Mouse (Mus musculus) stomach, postnatal 0 days (tissue): Measurements from ENCODE around the gene Naa38. TPM values are rescaled to one million over a fixed set of nuclear protein-coding genes. Genes with fewer than 3 reads are reported as not detected.

Source experiments
- ATAC-seq: fragments of 200-750 bp; cut with Nextera tagmentation; 2 replicates; pipeline ENCODE4 v1.8.0; 2017; ENCODE audit not compliant: low FRiP score, low TSS enrichment
- DNase-seq: peaks from one replicate; pipeline ENCODE4 v3.0.0-alpha.2; 2016; ENCODE audit warnings: low spot score
- H3K27ac ChIP-seq: fragments of 300-500 bp; sonication (generic); replicated peaks from 2 replicates; pipeline ENCODE4 v1.5.1; 2014; ENCODE audit warnings: mild to moderate bottlenecking, control low read depth
- H3K27me3 ChIP-seq: fragments of 300-500 bp; sonication (generic); 2 replicates; pipeline ENCODE4 v1.6.1; 2014; ENCODE audit warnings: low read length; ENCODE audit not compliant: control insufficient read depth, insufficient read depth
- H3K36me3 ChIP-seq: fragments of 300-500 bp; sonication (generic); 2 replicates; pipeline ENCODE4 v1.6.1; 2014; ENCODE audit warnings: low read length, mixed read lengths; ENCODE audit not compliant: control insufficient read depth, insufficient read depth
- H3K4me1 ChIP-seq: fragments of 300-500 bp; sonication (generic); replicated peaks from 2 replicates; pipeline ENCODE4 v1.6.1; 2014; ENCODE audit warnings: antibody characterized with exemption; ENCODE audit not compliant: control insufficient read depth, insufficient read depth
- H3K4me2 ChIP-seq: fragments of 300-500 bp; sonication (generic); replicated peaks from 2 replicates; pipeline ENCODE4 v1.6.1; 2014; ENCODE audit warnings: low read depth, mild to moderate bottlenecking, control low read depth, moderate library complexity
- H3K4me3 ChIP-seq: fragments of 300-500 bp; sonication (generic); 2 replicates; pipeline ENCODE4 v1.5.1; 2014; ENCODE audit warnings: low read depth, low read length, control low read depth
- H3K9ac ChIP-seq: fragments of 300-500 bp; sonication (generic); 2 replicates; pipeline ENCODE4 v1.6.1; 2014; ENCODE audit warnings: mild to moderate bottlenecking, low read length, control low read depth, mixed read lengths
- H3K9me3 ChIP-seq: fragments of 300-500 bp; sonication (generic); 2 replicates; pipeline ENCODE4 v1.6.1; 2016; ENCODE audit warnings: low read length; ENCODE audit not compliant: control insufficient read depth
- CTCF ChIP-seq: IDR thresholded peaks from 2 replicates; pipeline ENCODE4 v1.5.1; 2016; ENCODE audit warnings: antibody characterized with exemption, low read depth, mild to moderate bottlenecking, moderate library complexity
- EP300 ChIP-seq: optimal IDR thresholded peaks from 2 replicates; pipeline ENCODE3; 2016; ENCODE audit warnings: antibody characterized with exemption
- WGBS: fragments of 180-500 bp; shearing (Covaris S2); extraction: QIAGEN DNeasy Blood & Tissue Kit; methylation state at CpG from one replicate; pipeline ENCODE4 v1.1.7; 2014; 5-methylcytosine and 5-hydroxymethylcytosine counted together
- polyA plus RNA-seq: library from polyadenylated mRNA; unstranded; fragments of >200 nt; fragmentation: Nextera tagmentation; extraction: Ambion mirVana; gene quantifications from 2 replicates; pipeline ENCODE4 v1.2.1, GENCODE M21; 2015

Naa38 gene
- polyA plus RNA-seq, 1 experiment from 2014 or later, result 170 TPM

DNA sequence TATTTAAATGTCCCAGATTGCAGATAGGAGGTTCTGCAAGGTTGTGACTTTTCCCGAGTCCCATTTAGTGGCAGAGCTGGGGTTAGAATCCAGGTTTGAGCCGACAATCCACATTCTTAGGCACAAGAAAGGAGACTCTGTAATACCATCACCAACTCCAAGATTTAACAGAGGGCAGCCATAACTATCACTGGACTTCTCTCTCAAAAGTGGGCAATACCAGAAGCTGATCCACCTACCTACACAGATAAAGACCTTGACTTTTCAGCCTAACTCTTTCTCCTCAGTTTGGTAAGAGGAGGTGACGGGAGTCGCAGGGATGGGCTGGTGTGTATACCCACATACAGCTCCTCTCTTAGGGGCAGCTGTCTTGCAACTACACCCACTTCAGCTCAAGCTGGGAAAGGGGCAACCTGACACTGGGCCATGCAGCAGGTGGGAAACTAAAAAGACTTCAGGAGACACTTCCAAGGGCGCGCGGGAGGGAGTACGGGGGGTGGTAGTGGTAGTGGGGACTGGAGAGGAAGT is 21.7 kb downstream of the Naa38 start:
- H3K4me1 ChIP-seq, result peaks cover 18% of the 10 kb centered on the region
- TF ChIP-seq CTCF (no peak), EP300 (no peak)
- ATAC-seq, result no peak
- peak overlapping the region; percentile 98 for H3K27ac ChIP-seq
- peak overlapping the region; percentile 59 for H3K4me3 ChIP-seq
- peak overlapping the region; percentile 97 for H3K4me2 ChIP-seq
- H3K36me3 ChIP-seq, result no peaks in the 10 kb centered on the region
- peak overlapping the region; percentile 43 for H3K9ac ChIP-seq
- H3K27me3 ChIP-seq, result no peaks in the 10 kb centered on the region
- 8% methylated on average over 8 of the region's 8 CpGs for WGBS
- H3K9me3 ChIP-seq, result no peaks in the 10 kb centered on the region
- no peak for DNase-seq

DNA sequence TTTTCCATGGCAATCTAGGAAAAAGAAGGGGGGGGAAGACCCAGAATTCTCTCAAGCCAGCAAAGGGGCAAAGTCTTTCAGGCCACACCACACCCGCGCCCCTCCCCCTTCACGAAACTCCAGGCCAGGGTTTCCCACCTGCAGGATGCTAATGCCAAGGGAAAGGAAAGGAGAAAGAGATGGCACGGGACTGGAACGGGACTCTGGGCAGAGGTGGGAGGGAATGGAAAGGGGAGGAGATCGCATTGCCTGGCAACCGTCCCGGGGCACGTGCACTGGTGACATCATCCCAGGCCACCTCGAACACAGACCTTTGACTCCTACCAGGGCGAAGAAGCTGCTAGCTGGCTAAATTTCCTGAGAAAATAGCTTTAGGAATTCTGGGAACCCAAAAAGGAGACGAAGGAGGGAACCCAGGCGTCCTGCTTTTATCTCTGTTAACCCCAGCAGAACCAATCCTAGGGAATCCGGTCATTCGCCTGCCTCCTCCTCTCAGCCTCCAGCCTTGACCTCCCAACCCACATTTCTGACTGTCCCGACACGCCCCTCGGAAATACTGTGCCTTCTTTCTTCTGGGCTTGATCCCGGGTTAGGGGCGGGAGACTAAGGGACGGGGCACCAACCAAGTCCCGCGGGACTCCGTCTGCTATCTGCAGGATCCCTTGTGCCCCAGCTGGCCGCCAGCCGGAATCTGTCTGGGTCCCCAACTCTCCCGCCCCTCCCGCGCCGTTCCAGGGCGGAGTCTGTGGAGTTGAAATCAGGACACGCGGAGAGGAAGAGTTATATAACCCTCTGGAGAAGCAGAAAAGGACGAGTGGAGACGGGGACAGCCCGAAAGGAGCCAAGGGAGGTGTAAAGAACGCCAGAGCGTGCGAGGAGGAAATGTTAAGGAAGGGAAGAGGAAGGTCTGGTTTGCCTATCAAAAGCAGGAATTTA is 22.4 kb downstream of the Naa38 start:
- H3K9ac ChIP-seq, result peak overlapping the region; percentile 78
- no peaks in the 10 kb centered on the region for H3K9me3 ChIP-seq
- no peaks in the 10 kb centered on the region for H3K27me3 ChIP-seq
- H3K4me2 ChIP-seq, result peak overlapping the region; percentile 97
- TF ChIP-seq EP300 (peak; percentile 71), CTCF (0 out of 2 replicates have a peak, but pooled peaks have one; percentile 13)
- DNase-seq, result peak; percentile 97
- peak overlapping the region; percentile 59 for H3K4me3 ChIP-seq
- H3K4me1 ChIP-seq, result peaks cover 13% of the 10 kb centered on the region
- under 1% methylated on average over 39 of the region's 39 CpGs for WGBS
- peak overlapping the region; percentile 98 for H3K27ac ChIP-seq
- no peaks in the 10 kb centered on the region for H3K36me3 ChIP-seq
- ATAC-seq, result peak; percentile 66

DNA sequence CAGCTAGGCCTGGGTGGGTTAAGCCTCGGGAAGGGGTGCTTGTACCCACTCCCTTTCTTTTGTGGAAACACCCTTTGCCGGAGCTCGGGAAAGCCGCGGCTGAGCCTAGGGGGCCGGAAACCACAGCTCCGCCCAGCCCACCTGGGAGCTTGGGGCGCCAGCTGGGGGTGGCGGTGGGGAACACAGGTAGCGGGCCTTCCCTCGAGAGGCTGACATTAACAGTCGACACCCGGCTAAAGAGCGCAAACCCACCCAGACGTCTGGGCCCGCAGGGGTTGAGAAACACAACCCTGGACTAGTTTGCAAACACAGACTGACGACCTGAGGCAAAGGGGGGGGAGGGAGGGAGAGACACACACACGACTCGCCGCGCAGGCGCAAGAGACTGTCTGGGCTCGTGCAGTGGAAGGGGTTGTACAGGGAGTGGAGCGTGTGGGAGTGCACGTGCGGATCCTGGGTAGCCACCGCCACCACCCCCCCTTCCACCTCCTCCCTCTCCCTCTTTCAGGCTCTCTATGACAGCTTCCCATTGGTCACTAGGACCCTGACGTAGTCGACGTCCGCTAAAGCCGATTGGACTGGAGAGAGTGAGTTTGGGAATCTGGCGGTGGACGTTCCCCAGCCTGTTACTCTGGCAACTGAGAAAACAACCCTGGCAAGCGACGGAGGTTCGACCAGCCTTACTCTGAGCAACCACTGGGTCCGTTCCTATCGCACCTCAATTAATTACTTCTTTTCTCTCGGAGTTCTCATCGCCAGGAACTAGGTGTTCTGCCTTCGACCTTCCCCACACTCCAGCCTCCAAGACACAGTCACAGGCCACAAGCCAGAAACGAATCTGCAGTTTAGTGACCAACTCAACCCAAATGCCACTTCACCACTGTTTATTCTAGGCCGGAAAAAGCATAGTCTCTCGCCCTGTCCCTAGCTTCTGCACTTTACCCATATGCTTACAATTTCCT is 23.5 kb downstream of the Naa38 start:
- peak; percentile 89 for ATAC-seq
- TF ChIP-seq EP300 (no peak), CTCF (no peak)
- WGBS, result under 1% methylated on average over 45 of the region's 45 CpGs

GRCm38 (mm10) chr11:69419443-69419812 is 24.1 kb downstream of the Naa38 start:
- Histone ChIP-seq H3K27ac (peak overlapping the region; percentile 59), H3K9me3 (no peaks in the 10 kb centered on the region), H3K36me3 (no peaks in the 10 kb centered on the region), H3K27me3 (no peaks in the 10 kb centered on the region), H3K4me1 (peaks cover 5% of the 10 kb centered on the region), H3K4me3 (peak overlapping the region; percentile 59), H3K4me2 (peak overlapping the region; percentile 97), H3K9ac (peak overlapping the region; percentile 47)
- TF ChIP-seq EP300 (no peak), CTCF (peak; percentile 77)
- ATAC-seq, result no peak
- peak; percentile 63 for DNase-seq
- 1% methylated on average over 19 of the region's 19 CpGs for WGBS

More for the DNA sequence above, 23.5 kb downstream of the Naa38 start:
- H3K27me3 ChIP-seq, result no peaks in the 10 kb centered on the region
- DNase-seq, result peak; percentile 98
- peak overlapping the region; percentile 98 for H3K27ac ChIP-seq
- peak overlapping the region; percentile 97 for H3K4me2 ChIP-seq
- no peaks in the 10 kb centered on the region for H3K9me3 ChIP-seq
- no peaks in the 10 kb centered on the region for H3K36me3 ChIP-seq
- peak overlapping the region; percentile 59 for H3K4me3 ChIP-seq
- peak overlapping the region; percentile 78 for H3K9ac ChIP-seq
- H3K4me1 ChIP-seq, result peaks cover 9% of the 10 kb centered on the region

GRCm38 (mm10) chr11:69419813-69420553 is 24.7 kb downstream of the Naa38 start:
- WGBS, result 2% methylated on average over 30 of the region's 31 CpGs
- TF ChIP-seq EP300 (no peak), CTCF (no peak)

More at GRCm38 (mm10) chr11:69419813-69420553, 24.7 kb downstream of the Naa38 start:
- H3K4me3 ChIP-seq, result peak overlapping the region; percentile 59
- ATAC-seq (no peak), DNase-seq (peak; percentile 61)
- H3K36me3 ChIP-seq, result no peaks in the 10 kb centered on the region
- H3K27ac ChIP-seq, result peak overlapping the region; percentile 59
- peak overlapping the region; percentile 97 for H3K4me2 ChIP-seq
- H3K27me3 ChIP-seq, result no peaks in the 10 kb centered on the region
- peak overlapping the region; percentile 47 for H3K9ac ChIP-seq
- no peaks in the 10 kb centered on the region for H3K9me3 ChIP-seq
- peaks cover 3% of the 10 kb centered on the region; the same call in 1 of the 2 replicates for H3K4me1 ChIP-seq
